Mouse (Mus musculus) kidney, adult 2 months (tissue): ENCODE data around the gene Lekr1.

Experiments used
- CTCF ChIP-seq: fragments of 200-500 bp; conservative IDR thresholded peaks from 2 replicates; pipeline ENCODE4 v1.5.1; 2011; ENCODE audit warnings: low read depth, mild to moderate bottlenecking, control low read depth, low read length, moderate library complexity, mixed read lengths; ENCODE audit not compliant: insufficient read depth, insufficient read length
- POLR2A ChIP-seq: fragments of 200-500 bp; IDR thresholded peaks from one replicate; pipeline ENCODE4 v1.6.1; 2011; ENCODE audit warnings: low read depth, low read length, control low read depth

DNA sequence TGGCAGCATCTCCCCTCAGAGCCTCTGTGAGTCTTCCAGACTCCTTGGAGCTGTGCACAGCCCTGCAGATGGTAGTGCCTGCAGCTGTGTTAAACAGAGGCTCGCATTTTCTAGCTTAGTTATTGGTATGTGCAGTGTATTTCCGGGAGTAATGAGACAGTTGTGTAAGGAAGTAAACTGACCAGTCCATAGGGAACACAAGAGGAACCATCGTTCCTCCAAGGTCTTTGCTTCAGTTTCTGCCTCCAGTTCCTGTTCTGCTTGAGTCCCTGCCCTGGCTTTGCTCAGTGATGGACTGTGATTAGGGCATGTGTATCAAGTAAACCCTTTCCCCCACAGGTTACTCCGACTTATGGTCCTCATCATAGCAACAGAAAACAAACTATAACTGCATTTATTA, 134.9 kb downstream of the Lekr1 start:
- TF ChIP-seq CTCF (no peak), POLR2A (no peak)
